Mouse (Mus musculus) olfactory bulb, adult 2 months (tissue): ENCODE measurements around the gene Clk2. TPM values are rescaled to one million over a fixed set of nuclear protein-coding genes. Genes with fewer than 3 reads are reported as not detected.

Experiments used
- H3K27ac ChIP-seq: fragments of 200-500 bp; 2 replicates; pipeline ENCODE4 v1.5.1; 2012; ENCODE audit warnings: low read depth, low read length; ENCODE audit not compliant: insufficient read depth
- H3K4me1 ChIP-seq: fragments of 200-500 bp; 2 replicates; pipeline ENCODE4 v1.6.1; 2012; ENCODE audit warnings: low read length; ENCODE audit not compliant: control insufficient read depth, insufficient read depth
- H3K4me3 ChIP-seq: fragments of 200-500 bp; 2 replicates; pipeline ENCODE4 v1.5.1; 2012; ENCODE audit warnings: mild to moderate bottlenecking, low read depth, low read length, moderate library complexity; ENCODE audit not compliant: insufficient read depth
- CTCF ChIP-seq: fragments of 200-500 bp; IDR thresholded peaks from 2 replicates; pipeline ENCODE4 v1.5.1; 2012; ENCODE audit warnings: low read depth, mild to moderate bottlenecking, low read length, moderate library complexity; ENCODE audit not compliant: insufficient read depth
- POLR2A ChIP-seq: fragments of 200-500 bp; IDR thresholded peaks from 2 replicates; pipeline ENCODE4 v1.6.1; 2012; ENCODE audit warnings: mild to moderate bottlenecking, low read depth, low read length, moderate library complexity; ENCODE audit not compliant: insufficient read depth
- whole genome bisulfite sequencing: fragments of 180-500 bp; shearing (Covaris S2); methylation state at CpG from one replicate; pipeline ENCODE4 v1.1.7; 2018; 5-methylcytosine and 5-hydroxymethylcytosine counted together
- polyA plus RNA-seq: library from polyadenylated mRNA; stranded (reverse); fragments of >200 nt; gene quantifications from 2 replicates; pipeline ENCODE4 v1.2.4, GENCODE M21; 2012; ENCODE audit warnings: low replicate concordance; ENCODE audit not compliant: missing spikeins, insufficient read depth, insufficient read length

Clk2 gene
- polyA plus RNA-seq, 1 experiment = not detected

GRCm38 (mm10) chr3:89193853-89194252 lies 29.3 kb downstream of the Clk2 start:
- Histone ChIP-seq H3K4me3 (no peak overlapping the region), H3K4me1 (peaks cover 6% of the 10 kb centered on the region), H3K27ac (no peak overlapping the region)
- WGBS = 89% methylated on average over 2 of the region's 2 CpGs
- TF ChIP-seq CTCF (no peak), POLR2A (no peak)

DNA sequence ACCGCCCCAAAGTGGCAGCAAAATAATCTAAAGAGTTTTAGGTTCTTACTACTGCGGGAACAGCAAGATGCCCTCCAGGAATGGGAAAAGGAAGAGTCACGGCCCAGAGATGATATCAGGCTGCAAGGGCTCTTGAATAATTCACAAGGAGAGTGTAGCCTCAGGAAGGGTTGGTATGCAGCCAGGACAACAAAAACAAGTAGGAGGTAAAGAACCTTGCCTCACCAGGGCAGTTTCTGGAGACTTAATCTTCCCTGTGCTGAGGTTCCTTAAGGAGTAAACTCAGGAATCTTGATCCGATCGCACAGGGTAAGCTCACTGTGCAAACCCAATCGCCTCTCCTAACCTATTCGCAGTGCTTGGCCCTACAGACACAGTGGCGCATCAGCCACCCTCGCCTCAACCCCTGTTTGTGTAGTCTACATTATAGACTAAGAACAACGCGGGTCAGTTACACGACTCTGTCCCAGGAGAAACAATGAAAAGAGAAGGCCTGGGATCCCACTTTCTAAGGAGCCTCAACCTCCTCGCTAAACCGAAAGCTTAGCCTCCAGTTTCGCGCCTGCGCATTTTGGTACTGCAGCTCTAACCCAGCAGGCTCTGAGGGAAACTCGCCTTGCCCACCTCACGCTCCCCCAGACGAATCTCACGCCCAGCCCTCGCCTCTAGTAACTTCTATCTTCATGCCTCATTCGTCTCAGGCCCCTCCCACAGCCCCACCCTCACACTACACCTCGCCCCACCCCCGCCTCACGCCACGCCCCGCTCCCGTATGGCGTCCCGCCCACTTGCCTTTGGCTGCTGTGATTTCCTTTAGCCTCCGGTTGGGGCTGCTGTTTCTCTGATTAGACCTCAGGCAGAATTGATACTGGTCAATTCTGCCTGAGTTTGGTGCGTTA lies 31.6 kb downstream of the Clk2 start:
- TF ChIP-seq POLR2A (peak; percentile 48; the same call in 1 of the 2 replicates), CTCF (no peak)
- 5% methylated on average over 33 of the region's 33 CpGs for WGBS
- peak overlapping the region; percentile 43 for H3K4me3 ChIP-seq
- peaks cover 6% of the 10 kb centered on the region; the same call in 1 of the 2 replicates for H3K4me1 ChIP-seq
- peak overlapping the region; percentile 77 for H3K27ac ChIP-seq

- Histone ChIP-seq H3K4me1 (peaks cover 6% of the 10 kb centered on the region; the same call in 1 of the 2 replicates), H3K4me3 (no peak overlapping the region), H3K27ac (no peak overlapping the region)
- WGBS = 75% methylated on average over 3 of the region's 3 CpGs
- TF ChIP-seq POLR2A (no peak), CTCF (no peak)
These were observed 35.2 kb downstream of the Clk2 start for GRCm38 (mm10) chr3:89199839-89200238.

DNA sequence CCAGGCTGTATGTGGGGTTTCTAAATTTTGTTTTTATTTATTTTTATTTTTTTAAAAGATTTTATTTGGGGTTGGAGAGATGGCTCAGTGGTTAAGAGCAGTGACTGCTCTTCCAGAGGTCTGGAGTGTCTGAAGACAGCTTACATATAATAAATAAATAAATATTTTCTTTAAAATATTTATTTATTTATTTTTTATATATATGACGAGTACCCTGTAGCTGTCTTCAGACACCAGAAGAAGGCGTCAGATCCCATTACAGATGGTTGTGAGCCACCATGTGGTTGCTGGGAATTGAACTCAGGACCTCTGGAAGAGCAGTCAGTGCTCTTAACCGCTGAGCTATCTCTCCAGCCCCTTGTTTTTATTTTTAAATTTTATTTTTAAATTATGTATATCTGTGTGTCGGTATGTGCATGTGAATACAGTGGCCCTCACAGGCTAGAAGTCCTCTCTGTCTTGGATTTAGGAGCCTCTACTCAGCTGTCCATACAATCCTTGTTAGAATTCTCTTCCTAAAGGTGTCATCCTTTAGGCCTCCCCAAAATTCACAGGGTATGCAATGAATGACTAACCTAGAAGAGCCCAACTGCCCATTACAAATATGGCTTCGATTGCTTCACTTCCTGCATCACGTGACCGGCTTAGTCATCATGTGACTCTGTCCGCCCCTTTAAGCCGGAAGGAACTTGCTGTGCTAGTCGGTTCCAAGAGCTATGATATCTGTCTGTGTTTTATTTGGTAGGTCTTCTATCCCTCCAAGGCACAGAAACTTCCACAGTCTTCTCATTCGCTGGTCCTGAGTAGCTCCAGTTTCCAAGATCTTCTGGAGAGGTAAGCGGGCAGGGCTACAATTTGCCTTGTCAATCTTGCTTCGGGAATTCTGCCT lies 37.9 kb downstream of the Clk2 start, which contains the start of gene Gba:
Gene Gba, plus strand, starts transcription at position 676 of the 889 bp plus-strand sequence.
- TF ChIP-seq CTCF (no peak), POLR2A (no peak)
- H3K4me3 ChIP-seq = peak within 1 kb of the TSS; percentile 45
- H3K4me1 ChIP-seq = no peaks in the 10 kb centered on the region
- 21% methylated on average over 13 of the region's 13 CpGs for WGBS
- no peak within 1 kb of the TSS for H3K27ac ChIP-seq

- TF ChIP-seq POLR2A (no peak), CTCF (no peak)
- peak overlapping the region; percentile 45 for H3K4me3 ChIP-seq
- WGBS = 22% methylated on average over 5 of the region's 5 CpGs
- no peak overlapping the region for H3K27ac ChIP-seq
- H3K4me1 ChIP-seq = no peaks in the 10 kb centered on the region
These were observed 38.5 kb downstream of the Clk2 start for GRCm38 (mm10) chr3:89203142-89203514.

GRCm38 (mm10) chr3:89206079-89206478 lies 41.5 kb downstream of the Clk2 start:
- Histone ChIP-seq H3K4me1 (no peaks in the 10 kb centered on the region), H3K4me3 (no peak overlapping the region), H3K27ac (no peak overlapping the region)
- TF ChIP-seq POLR2A (no peak), CTCF (no peak)
- 90% methylated on average over 7 of the region's 7 CpGs for WGBS

DNA sequence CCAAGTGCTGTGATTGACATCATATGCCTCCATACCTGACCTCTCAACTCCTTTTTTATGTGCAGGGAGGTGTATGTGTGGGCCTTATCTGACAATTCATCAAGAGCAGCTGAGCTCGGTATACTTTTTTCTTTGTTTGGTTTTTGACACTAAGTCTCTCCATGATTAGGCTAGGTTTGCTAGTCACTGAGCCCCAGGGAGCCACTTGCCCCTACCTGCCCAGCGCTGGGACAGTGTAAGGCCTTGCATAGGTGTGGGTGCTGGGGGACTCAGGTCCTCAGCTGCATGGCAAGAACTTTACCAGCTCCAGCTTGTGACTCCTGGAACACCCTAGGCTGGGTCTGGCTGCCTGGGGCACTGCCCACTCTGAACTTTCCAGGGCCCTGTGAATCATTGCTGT lies 42.1 kb downstream of the Clk2 start:
- Histone ChIP-seq H3K27ac (no peak overlapping the region), H3K4me3 (no peak overlapping the region), H3K4me1 (no peaks in the 10 kb centered on the region)
- 82% methylated on average over 2 of the region's 2 CpGs for WGBS
- TF ChIP-seq POLR2A (no peak), CTCF (no peak)

DNA sequence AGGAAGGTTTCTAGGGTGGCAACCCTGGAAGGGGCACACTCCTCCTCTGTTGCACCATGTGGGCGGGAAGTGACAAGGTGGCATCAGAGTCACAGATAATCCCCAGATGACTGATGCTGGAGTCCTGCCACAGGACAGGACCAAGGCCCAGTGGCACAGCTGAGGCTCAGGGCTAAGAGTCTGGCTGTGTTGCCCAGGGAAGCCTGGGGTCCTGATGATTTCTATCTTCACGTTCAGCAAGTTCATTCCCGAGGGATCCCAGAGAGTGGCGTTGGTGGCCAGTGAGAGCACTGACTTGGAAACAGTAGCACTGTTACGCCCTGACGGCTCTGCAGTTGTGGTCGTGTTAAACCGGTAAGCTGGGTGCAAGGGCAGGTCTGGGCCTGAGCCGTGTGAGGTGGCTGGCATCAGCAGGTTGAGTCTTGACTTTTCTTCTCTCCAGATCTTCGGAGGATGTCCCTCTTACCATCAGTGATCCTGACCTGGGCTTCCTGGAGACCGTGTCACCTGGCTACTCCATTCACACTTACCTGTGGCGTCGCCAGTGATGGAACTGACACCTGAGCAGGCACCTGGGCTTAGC lies 43.6 kb downstream of the Clk2 start:
- Histone ChIP-seq H3K4me3 (no peak overlapping the region), H3K27ac (no peak overlapping the region), H3K4me1 (no peaks in the 10 kb centered on the region)
- WGBS = 90% methylated on average over 13 of the region's 13 CpGs
- TF ChIP-seq CTCF (no peak), POLR2A (no peak)
